Mouse (Mus musculus): ENCODE results near the gene Als2cr12.
"Not testable (repeated sequence)": the region's sequence is repeated elsewhere in the genome, so short reads cannot be mapped to it uniquely, and the experiment has no call there.

The Als2cr12 gene

GRCm38 (mm10) chr1:58652480-58653403, 43.0 kb downstream of the Als2cr12 start:
- ChIA-PET CTCF (interaction anchor here in 1 of 4 experiments (1.0 kb wide), 1 partner anchor 60 kb away, joined by 5 read pairs; no protein-coding TSS in a partner anchor), POLR2A (interaction anchor here in 2 of 4 experiments (1.2 to 1.6 kb wide), 4 partner anchors 59 to 147 kb away, joined by 3 to 60 read pairs (median 21); partner anchors contain the start of genes Cflar (in 2 of the 2) and Orc2 (in 1 of the 2))

- ChIA-PET CTCF (interaction anchor here in 1 of 4 experiments (1.0 kb wide), 1 partner anchor 61 kb away, joined by 5 read pairs; no protein-coding TSS in a partner anchor), POLR2A (interaction anchor here in 2 of 4 experiments (1.2 to 1.6 kb wide), 4 partner anchors 60 to 146 kb away, joined by 3 to 60 read pairs (median 21); partner anchors contain the start of genes Cflar (in 2 of the 2) and Orc2 (in 1 of the 2))
These were observed 44.0 kb downstream of the Als2cr12 start for GRCm38 (mm10) chr1:58651571-58652456.

GRCm38 (mm10) chr1:58628847-58629246, 66.9 kb downstream of the Als2cr12 start:
- POLR2A ChIA-PET, result not testable (repeated sequence)

GRCm38 (mm10) chr1:58621996-58622748, 73.6 kb downstream of the Als2cr12 start:
- CTCF ChIA-PET, result interaction anchor here in 1 of 4 experiments (0.6 kb wide), 1 partner anchor 963 kb away, joined by 7 read pairs; no protein-coding TSS in a partner anchor
- POLR2A ChIA-PET, result no interaction called here

More at GRCm38 (mm10) chr1:58628847-58629246, 66.9 kb downstream of the Als2cr12 start:
- CTCF ChIA-PET, result not testable (repeated sequence)

- POLR2A ChIA-PET, result no interaction called here
- CTCF ChIA-PET, result interaction anchor here in 1 of 4 experiments (0.5 to 1.0 kb wide), 2 partner anchors 126 to 314 kb away, joined by 3 read pairs; no protein-coding TSS in a partner anchor
These were observed 74.5 kb downstream of the Als2cr12 start for GRCm38 (mm10) chr1:58621251-58621650.

- ChIA-PET POLR2A (no interaction called here), CTCF (interaction anchor here in 1 of 4 experiments (0.6 kb wide), 1 partner anchor 177 kb away, joined by 3 read pairs; no protein-coding TSS in a partner anchor)
These were observed 77.0 kb downstream of the Als2cr12 start for GRCm38 (mm10) chr1:58618766-58619165.

- CTCF ChIA-PET, result no interaction called here
- POLR2A ChIA-PET, result no interaction called here
These were observed 77.7 kb downstream of the Als2cr12 start for GRCm38 (mm10) chr1:58617978-58618668.

GRCm38 (mm10) chr1:58617076-58617475, 78.7 kb downstream of the Als2cr12 start:
- ChIA-PET POLR2A (no interaction called here), CTCF (no interaction called here)

GRCm38 (mm10) chr1:58616176-58616575, 79.6 kb downstream of the Als2cr12 start:
- CTCF ChIA-PET, result no interaction called here
- POLR2A ChIA-PET, result interaction anchor here in 1 of 4 experiments (0.9 kb wide), 1 partner anchor 17 kb away, joined by 3 read pairs; no protein-coding TSS in a partner anchor

- CTCF ChIA-PET, result no interaction called here
- POLR2A ChIA-PET, result interaction anchor here in 1 of 4 experiments (0.9 to 1.0 kb wide), 2 partner anchors 16 to 29 kb away, joined by 3 to 4 read pairs; partner anchors contain the start of genes Fam126b and Ndufb3
These were observed 80.6 kb downstream of the Als2cr12 start for GRCm38 (mm10) chr1:58615146-58615545.

- POLR2A ChIA-PET, result interaction anchor here in 2 of 4 experiments (1.0 kb wide), 2 partner anchors 28 to 63 kb away, joined by 3 to 4 read pairs; partner anchors contain the start of genes Fam126b (in 1 of the 2) and Ndufb3 (in 1 of the 2)
These were observed 81.4 kb downstream of the Als2cr12 start for GRCm38 (mm10) chr1:58614424-58614823.

GRCm38 (mm10) chr1:58613786-58614185, 82.0 kb downstream of the Als2cr12 start:
- CTCF ChIA-PET, result no interaction called here
- POLR2A ChIA-PET, result interaction anchor here in 1 of 4 experiments (1.0 kb wide), 1 partner anchor 64 kb away, joined by 3 read pairs; no protein-coding TSS in a partner anchor

More at GRCm38 (mm10) chr1:58614424-58614823, 81.4 kb downstream of the Als2cr12 start:
- CTCF ChIA-PET, result no interaction called here

- CTCF ChIA-PET, result no interaction called here
- POLR2A ChIA-PET, result interaction anchor here in 1 of 4 experiments (1.0 to 1.2 kb wide), 2 partner anchors 10 to 136 kb away, joined by 3 read pairs; no protein-coding TSS in a partner anchor
These were observed 85.2 kb downstream of the Als2cr12 start for GRCm38 (mm10) chr1:58610611-58611010.

- ChIA-PET CTCF (no interaction called here), POLR2A (interaction anchor here in 1 of 4 experiments (1.0 to 1.2 kb wide), 2 partner anchors 10 to 137 kb away, joined by 3 read pairs; no protein-coding TSS in a partner anchor)
These were observed 85.6 kb downstream of the Als2cr12 start for GRCm38 (mm10) chr1:58610166-58610565.

GRCm38 (mm10) chr1:58609591-58609990, 86.2 kb downstream of the Als2cr12 start:
- CTCF ChIA-PET, result not testable (repeated sequence)
- POLR2A ChIA-PET, result interaction anchor here in 2 of 4 experiments (0.6 to 1.2 kb wide), 3 partner anchors 9 to 137 kb away, joined by 3 read pairs; no protein-coding TSS in a partner anchor

- CTCF ChIA-PET, result no interaction called here
- POLR2A ChIA-PET, result no interaction called here
These were observed 92.1 kb downstream of the Als2cr12 start for GRCm38 (mm10) chr1:58603738-58604137.

GRCm38 (mm10) chr1:58602681-58603080, 93.1 kb downstream of the Als2cr12 start:
- ChIA-PET POLR2A (interaction anchor here in 1 of 4 experiments (1.3 kb wide), 1 partner anchor 16 kb away, joined by 3 read pairs; no protein-coding TSS in a partner anchor), CTCF (no interaction called here)

Data from embryonic stem cell, embryonic (primary cell).